Mouse (Mus musculus) kidney, adult 9 months (tissue): Measurements from ENCODE around the gene Ddx3y.
A peak's percentile ranks its signal among the peaks of the same experiment; 100 is the strongest.

ENCODE experiments used
- DNase-seq: peaks from one replicate; pipeline ENCODE4 v3.0.0; 2022

Ddx3y gene

DNA sequence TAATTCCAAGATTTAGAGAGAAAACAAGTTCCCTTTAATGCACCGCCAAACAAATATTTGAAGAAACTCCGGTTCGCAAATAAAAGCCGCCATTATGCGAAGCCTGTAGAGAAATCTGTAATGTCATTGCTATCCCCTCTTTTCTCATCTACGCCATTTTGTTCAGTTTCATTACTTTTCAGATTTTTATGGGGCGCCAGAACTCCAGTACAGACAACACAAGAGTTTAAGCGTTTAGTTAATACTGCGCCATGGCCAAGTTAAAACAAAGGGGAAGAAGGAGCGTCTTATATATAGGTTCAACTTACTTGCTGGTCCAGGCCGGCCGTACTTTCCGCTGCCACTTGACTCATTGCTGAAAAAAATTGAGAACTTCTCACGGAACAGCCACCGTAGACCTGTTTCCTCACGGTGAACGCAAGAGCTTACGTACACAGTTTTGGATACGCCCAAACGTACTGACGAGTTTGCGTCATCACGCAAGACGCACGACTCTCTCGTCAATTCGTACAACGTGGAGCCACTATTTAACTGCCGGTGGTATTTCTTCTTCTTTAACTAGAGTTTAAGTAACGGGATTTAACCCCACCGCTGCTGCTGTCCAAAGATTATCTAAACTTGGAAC, at the start of gene Ddx3y:
Gene Ddx3y (minus strand): TSS at position 459 of the 625 bp plus-strand sequence.
- DNase-seq: peak; percentile 84

GRCm38 (mm10) chrY:1293708-1294107, 7.3 kb upstream of the Ddx3y start:
- DNase-seq: no peak

DNA sequence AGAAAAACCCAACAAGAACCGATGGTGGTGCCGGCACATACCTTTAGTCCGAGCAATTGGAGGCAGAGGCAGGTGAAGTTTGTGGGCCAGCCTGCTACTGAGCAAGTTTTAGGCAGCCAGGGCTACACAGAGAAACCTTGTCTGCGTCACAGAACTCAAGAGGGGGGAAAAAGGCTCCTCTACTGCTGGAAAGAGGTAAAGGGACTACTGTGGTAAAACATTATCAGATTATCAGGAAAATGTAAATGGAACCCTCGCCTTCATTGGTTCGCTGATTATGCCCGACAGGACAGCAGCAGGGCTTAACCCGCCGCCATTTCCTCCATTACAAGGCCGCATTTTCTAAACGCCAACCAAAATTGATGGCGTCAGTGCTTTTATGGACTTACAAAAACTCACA, 694 bp downstream of the Ddx3y start:
- peak; percentile 60 for DNase-seq

- DNase-seq: no peak
Measured at GRCm38 (mm10) chrY:1246117-1246516, 40.3 kb downstream of the Ddx3y start.

DNA sequence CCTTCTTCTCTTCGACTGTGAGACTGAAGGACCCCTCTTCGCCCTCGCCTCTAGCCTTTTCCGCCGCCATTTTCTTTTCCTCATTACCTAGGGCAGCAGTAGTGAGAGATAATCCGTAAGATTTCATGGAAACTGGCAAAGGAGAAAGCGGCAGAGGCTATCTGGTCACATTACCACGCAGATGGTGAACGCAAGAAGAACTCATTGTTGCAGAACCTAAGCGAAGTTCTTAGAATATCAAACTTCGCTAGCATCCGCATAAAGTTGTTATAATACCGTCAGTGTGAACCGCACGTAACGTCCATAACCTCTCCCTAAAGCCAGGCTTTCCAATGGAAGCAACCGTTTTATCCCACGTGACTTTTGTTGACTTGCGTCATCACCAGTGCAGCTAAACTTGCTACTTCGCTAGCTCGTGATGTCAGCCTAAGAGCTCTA, 41.0 kb downstream of the Ddx3y start, which contains the start of gene Uty:
Gene Uty (minus strand): TSS at position 334 of the 438 bp plus-strand sequence.
- DNase-seq: peak; percentile 88

GRCm38 (mm10) chrY:1244940-1245339, 41.5 kb downstream of the Ddx3y start:
- peak; percentile 30 for DNase-seq

DNA sequence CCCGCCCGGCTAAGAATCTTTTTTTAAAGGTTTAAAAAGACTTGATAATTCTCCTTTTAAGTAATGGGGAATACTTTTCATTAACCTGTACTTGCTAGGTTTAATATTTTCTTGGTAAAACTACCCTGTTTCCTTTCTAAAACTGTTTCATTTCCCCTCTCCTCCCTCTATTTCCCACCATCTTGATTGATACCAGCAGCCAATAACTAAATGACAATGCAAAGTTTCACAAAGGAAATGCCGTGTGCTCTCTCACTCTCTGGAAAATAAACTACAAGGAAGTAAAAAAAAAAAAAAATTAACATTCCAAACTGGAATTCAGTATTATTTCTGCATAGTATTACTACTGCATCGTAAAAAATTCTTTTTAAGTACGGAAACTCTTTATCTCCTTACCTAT, 42.0 kb downstream of the Ddx3y start:
- DNase-seq: no peak

- no peak for DNase-seq
Measured at GRCm38 (mm10) chrY:1220001-1220400, 66.4 kb downstream of the Ddx3y start.
